Mouse (Mus musculus): Measurements from ENCODE around the gene Gpr25.
A peak's percentile ranks its signal among the peaks of the same experiment; 100 is the strongest.

Gene Gpr25

GRCm38 (mm10) chr1:136260635-136261238 lies at the start of gene Gpr25:
Gpr25 (minus strand) TSS chr1:136260873.
- DNase-seq (ENCODE audit: low spot score in 2 of 2) = no peak

GRCm38 (mm10) chr1:136309193-136309592 lies 48.5 kb upstream of the Gpr25 start:
- no peak for DNase-seq (ENCODE audit: low spot score in 2 of 2)

GRCm38 (mm10) chr1:136306424-136306823 lies 45.8 kb upstream of the Gpr25 start:
- peak in 1 of 2 experiments; percentile 30 for DNase-seq (ENCODE audit: low spot score in 2 of 2)

GRCm38 (mm10) chr1:136293961-136294360 lies 33.3 kb upstream of the Gpr25 start:
- DNase-seq (ENCODE audit: low spot score in 2 of 2) = no peak

GRCm38 (mm10) chr1:136289803-136290202 lies 29.1 kb upstream of the Gpr25 start:
- DNase-seq (ENCODE audit: low spot score in 2 of 2) = no peak

GRCm38 (mm10) chr1:136277366-136277765 lies 16.7 kb upstream of the Gpr25 start:
- no peak for DNase-seq (ENCODE audit: low spot score in 2 of 2)

- DNase-seq (ENCODE audit: low spot score in 2 of 2) = no peak
Measured at GRCm38 (mm10) chr1:136268224-136268623, 7.6 kb upstream of the Gpr25 start.

GRCm38 (mm10) chr1:136266127-136266526 lies 5.5 kb upstream of the Gpr25 start:
- DNase-seq (ENCODE audit: low spot score in 2 of 2) = no peak

GRCm38 (mm10) chr1:136263355-136263754 lies 2.7 kb upstream of the Gpr25 start:
- DNase-seq (ENCODE audit: low spot score in 2 of 2) = no peak

GRCm38 (mm10) chr1:136259893-136260634 lies 609 bp downstream of the Gpr25 start:
- peak; percentile 33 to 36 for DNase-seq (ENCODE audit: low spot score in 2 of 2)

- DNase-seq (ENCODE audit: low spot score in 2 of 2) = no peak
Measured at GRCm38 (mm10) chr1:136259543-136259892, 1.2 kb downstream of the Gpr25 start.

- DNase-seq (ENCODE audit: low spot score in 2 of 2) = no peak
Measured at GRCm38 (mm10) chr1:136258495-136258894, 2.2 kb downstream of the Gpr25 start.

- no peak for DNase-seq (ENCODE audit: low spot score in 2 of 2)
Measured at GRCm38 (mm10) chr1:136255657-136256056, 5.0 kb downstream of the Gpr25 start.

- no peak for DNase-seq (ENCODE audit: low spot score in 2 of 2)
Measured at GRCm38 (mm10) chr1:136255174-136255573, 5.5 kb downstream of the Gpr25 start.

- DNase-seq (ENCODE audit: low spot score in 2 of 2) = no peak
Measured at GRCm38 (mm10) chr1:136254503-136255065, 6.1 kb downstream of the Gpr25 start.

GRCm38 (mm10) chr1:136253472-136253871 lies 7.2 kb downstream of the Gpr25 start:
- no peak for DNase-seq (ENCODE audit: low spot score in 2 of 2)

GRCm38 (mm10) chr1:136249662-136250061 lies 11.0 kb downstream of the Gpr25 start:
- no peak for DNase-seq (ENCODE audit: low spot score in 2 of 2)

GRCm38 (mm10) chr1:136247393-136247792 lies 13.3 kb downstream of the Gpr25 start:
- DNase-seq (ENCODE audit: low spot score in 2 of 2) = no peak

- no peak for DNase-seq (ENCODE audit: low spot score in 2 of 2)
Measured at GRCm38 (mm10) chr1:136244469-136244868, 16.2 kb downstream of the Gpr25 start.

GRCm38 (mm10) chr1:136241801-136242200 lies 18.9 kb downstream of the Gpr25 start:
- no peak for DNase-seq (ENCODE audit: low spot score in 2 of 2)

GRCm38 (mm10) chr1:136238495-136238894 lies 22.2 kb downstream of the Gpr25 start:
- no peak for DNase-seq (ENCODE audit: low spot score in 2 of 2)

- DNase-seq (ENCODE audit: low spot score in 2 of 2) = no peak
Measured at GRCm38 (mm10) chr1:136234595-136235092, 26.0 kb downstream of the Gpr25 start.
